Mouse (Mus musculus): ENCODE results near the gene Tjp3. TPM values are rescaled to one million over a fixed set of nuclear protein-coding genes. Genes with fewer than 3 reads are reported as not detected.
A peak's percentile ranks its signal among the peaks of the same experiment; 100 is the strongest.

The Tjp3 gene
- polyA plus RNA-seq, 1 experiment from 2014 or later, result 3.2 TPM

DNA sequence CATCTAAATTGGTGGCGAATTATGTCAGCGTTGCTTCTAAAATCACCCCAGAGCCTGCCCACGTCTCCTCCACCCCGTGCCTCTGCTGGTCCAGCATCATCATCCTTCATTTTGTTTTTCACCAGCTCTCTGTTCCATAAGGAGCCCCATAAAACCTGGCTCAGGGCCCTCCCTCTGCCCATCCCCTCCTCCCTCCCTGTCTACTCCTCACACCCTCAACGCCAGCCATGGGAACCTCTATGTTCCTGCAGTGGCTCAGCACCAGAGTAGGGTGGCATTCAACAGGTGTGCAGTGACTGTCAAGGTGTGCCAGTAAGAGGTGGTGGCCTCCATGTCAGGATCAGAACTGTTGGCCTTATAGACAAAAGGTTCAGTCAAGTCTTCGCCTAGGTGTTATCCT is 3.8 kb upstream of the Tjp3 start:
- no peak for ATAC-seq (replicated peaks; ENCODE audit: insufficient number of reproducible peaks, insufficient read depth, low FRiP score, low read depth)
- Histone ChIP-seq H3K27ac (no peak overlapping the region), H3K4me3 (no peak overlapping the region), H3K36me3 (no peaks in the 10 kb centered on the region), H3K9ac (no peak overlapping the region), H3K4me1 (replicated peaks) (peaks cover 66% of the 10 kb centered on the region), H3K27me3 (peaks cover 12% of the 10 kb centered on the region), H3K9me3 (replicated peaks) (no peaks in the 10 kb centered on the region), H3K4me2 (peak overlapping the region; percentile 93; the same call in 1 of the 2 replicates)
- WGBS, result 85% methylated on average over 6 of the region's 6 CpGs

DNA sequence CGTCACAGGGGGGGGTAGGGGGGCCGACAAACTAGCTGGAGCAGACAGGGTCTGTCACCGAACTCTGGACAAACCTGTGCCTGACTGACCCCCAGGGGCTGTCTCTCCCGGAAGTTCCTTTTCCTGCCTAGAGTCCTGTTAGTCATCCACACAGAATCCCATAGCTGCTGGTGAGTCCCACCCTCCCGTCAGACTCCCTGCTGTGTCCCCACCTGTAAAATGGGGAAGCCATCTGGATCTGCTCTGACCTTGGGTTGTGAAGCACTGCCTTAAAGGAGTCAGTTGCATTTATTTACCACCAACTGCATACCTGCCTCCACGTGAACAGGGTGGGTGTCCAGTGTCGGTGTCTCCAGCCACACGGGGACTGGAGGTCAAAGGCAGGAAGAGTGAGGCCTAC is 3.1 kb upstream of the Tjp3 start:
- peak overlapping the region; percentile 87 for H3K9ac ChIP-seq
- H3K4me2 ChIP-seq, result peak overlapping the region; percentile 93
- no peak overlapping the region for H3K27ac ChIP-seq
- peaks cover 20% of the 10 kb centered on the region for H3K27me3 ChIP-seq
- WGBS, result 47% methylated on average over 8 of the region's 8 CpGs
- no peaks in the 10 kb centered on the region for H3K36me3 ChIP-seq
- peaks cover 60% of the 10 kb centered on the region for H3K4me1 ChIP-seq (replicated peaks)
- no peaks in the 10 kb centered on the region for H3K9me3 ChIP-seq (replicated peaks)
- H3K4me3 ChIP-seq, result peak overlapping the region; percentile 71
- ATAC-seq (replicated peaks; ENCODE audit: insufficient number of reproducible peaks, insufficient read depth, low FRiP score, low read depth), result no peak

DNA sequence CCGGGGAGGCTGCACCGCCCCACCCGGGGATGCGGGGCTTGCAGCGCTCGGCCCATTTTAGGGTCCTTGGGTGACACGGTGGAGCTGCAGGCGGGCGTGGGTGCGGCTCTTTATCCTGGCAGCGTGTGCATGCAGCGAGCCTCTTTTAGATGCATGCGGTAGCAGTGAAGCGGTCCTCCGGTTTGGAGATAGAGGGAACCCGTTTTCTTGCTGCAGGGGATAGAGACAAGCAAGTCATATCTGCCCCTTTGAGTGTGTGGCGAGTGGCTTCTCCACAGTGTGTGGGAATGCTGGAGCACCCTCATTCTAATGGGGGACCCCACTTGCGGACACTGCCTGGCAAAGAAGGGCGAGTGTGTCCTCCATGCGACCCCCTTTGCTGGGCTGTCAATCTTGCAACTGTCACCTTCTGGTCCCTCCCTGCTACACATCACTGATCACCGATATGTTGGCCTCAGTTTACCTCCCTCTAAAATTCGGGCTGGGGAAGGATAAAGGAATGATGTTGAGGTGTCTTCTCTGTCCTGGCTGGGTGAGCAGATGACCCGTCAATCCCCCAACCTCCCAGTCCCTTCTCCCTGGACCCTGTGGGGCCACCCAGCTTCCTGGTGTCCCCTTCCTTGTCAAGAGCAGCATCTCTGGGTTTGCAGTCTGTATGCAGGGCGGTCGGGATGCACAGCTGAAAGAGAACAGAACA is 2.1 kb upstream of the Tjp3 start:
- Histone ChIP-seq H3K36me3 (no peaks in the 10 kb centered on the region), H3K4me3 (peak overlapping the region; percentile 71), H3K9me3 (replicated peaks) (no peaks in the 10 kb centered on the region), H3K9ac (peak overlapping the region; percentile 87), H3K27ac (peak overlapping the region; percentile 88), H3K4me2 (peak overlapping the region; percentile 93), H3K27me3 (peaks cover 21% of the 10 kb centered on the region), H3K4me1 (replicated peaks) (peaks cover 57% of the 10 kb centered on the region)
- 3% methylated on average over 25 of the region's 25 CpGs for WGBS
- no peak for ATAC-seq (replicated peaks; ENCODE audit: insufficient number of reproducible peaks, insufficient read depth, low FRiP score, low read depth)

DNA sequence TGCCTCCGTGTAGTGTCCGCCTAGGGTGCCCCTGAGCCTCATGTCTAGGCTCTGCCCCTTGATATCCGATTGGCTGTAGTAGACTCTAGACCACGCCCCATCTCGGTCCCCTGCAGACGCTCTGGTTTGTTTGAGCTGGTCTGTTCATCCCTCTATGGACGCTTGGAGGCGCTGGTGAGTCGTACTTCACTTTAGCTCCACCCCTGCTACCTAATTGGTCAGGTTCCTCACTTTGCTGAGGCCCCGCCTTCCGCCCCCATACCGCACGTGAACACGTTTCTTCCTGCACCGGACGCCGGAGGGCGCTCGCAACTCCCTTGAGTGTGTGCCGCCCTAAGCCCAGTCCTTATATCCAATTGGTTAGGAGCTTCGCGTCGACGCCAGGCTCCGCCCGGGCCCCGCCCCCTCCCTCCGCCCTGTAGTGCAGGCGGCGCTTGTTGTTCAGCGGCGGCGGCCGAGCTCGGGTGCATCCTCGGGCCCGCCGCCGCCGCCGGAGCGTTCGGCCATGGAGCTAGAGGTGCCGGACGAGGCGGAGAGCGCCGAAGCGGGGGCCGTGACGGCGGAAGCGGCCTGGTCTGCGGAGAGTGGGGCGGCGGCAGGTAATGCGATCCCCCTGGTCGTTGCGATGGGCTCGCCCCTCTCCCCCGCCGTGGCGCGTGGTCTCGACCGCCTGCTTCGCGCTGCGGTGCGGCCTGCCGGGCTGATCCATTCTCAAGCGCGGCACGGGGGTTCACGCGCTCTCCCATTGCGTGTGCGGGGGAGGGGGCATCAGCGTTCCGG is 1.4 kb upstream of the Tjp3 start, which contains the start of gene Pip5k1c:
Gene Pip5k1c, plus strand, starts transcription at position 410 of the 780 bp plus-strand sequence.
- H3K4me3 ChIP-seq, result peak within 1 kb of the TSS; percentile 71
- H3K27me3 ChIP-seq, result peaks cover 28% of the 10 kb centered on the region
- peaks cover 49% of the 10 kb centered on the region for H3K4me1 ChIP-seq (replicated peaks)
- H3K4me2 ChIP-seq, result peak within 1 kb of the TSS; percentile 93
- peak within 1 kb of the TSS; percentile 88 for H3K27ac ChIP-seq
- under 1% methylated on average over 78 of the region's 80 CpGs for WGBS
- ATAC-seq (replicated peaks; ENCODE audit: insufficient number of reproducible peaks, insufficient read depth, low FRiP score, low read depth), result peak; percentile 95
- H3K9ac ChIP-seq, result peak within 1 kb of the TSS; percentile 87
- H3K9me3 ChIP-seq (replicated peaks), result no peaks in the 10 kb centered on the region
- H3K36me3 ChIP-seq, result no peaks in the 10 kb centered on the region

DNA sequence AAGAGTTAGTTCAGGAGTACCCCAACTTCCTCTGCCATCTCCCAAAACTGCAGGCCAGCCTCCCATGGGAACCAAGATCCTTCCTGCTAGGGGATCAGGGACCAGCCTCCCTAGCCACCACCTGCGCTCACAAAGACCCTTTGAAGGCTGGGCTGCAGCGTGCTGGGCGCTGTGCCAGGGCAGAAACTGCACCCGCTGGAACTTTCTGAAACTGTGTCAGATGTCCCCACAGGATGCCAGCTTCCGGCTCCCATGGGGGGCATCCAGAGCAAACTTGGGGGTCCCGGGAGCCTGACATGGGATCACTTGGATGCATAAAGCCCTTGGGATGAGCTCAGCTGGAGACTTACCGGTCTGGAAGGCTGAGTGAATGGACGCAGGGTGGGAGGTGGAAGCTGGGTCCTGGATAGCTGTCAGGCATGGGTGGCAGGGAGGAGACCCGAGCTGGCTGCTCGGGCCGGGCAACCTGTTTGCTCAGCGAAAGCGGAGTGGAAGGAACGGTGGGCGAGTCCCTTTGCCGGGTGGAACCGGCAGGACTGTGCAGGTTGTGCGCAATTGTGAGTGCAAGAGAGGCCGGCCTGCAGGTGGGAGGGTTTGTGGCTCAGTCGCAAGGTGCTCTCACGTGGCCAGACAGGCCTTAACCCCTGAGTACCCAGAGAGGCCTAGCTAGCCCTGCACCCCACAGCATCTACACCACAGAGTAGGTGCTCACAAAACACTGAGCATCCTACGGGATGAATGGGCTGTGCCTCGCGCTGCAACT is 502 bp downstream of the Tjp3 start:
- Histone ChIP-seq H3K4me1 (replicated peaks) (peaks cover 46% of the 10 kb centered on the region), H3K27me3 (peaks cover 29% of the 10 kb centered on the region), H3K9ac (no peak overlapping the region), H3K36me3 (no peaks in the 10 kb centered on the region), H3K4me2 (peak overlapping the region; percentile 19; the same call in 1 of the 2 replicates), H3K27ac (peak overlapping the region; percentile 7; the same call in 1 of the 2 replicates), H3K9me3 (replicated peaks) (no peaks in the 10 kb centered on the region), H3K4me3 (peak overlapping the region; percentile 7; the same call in 1 of the 2 replicates)
- no peak for ATAC-seq (replicated peaks; ENCODE audit: insufficient number of reproducible peaks, insufficient read depth, low FRiP score, low read depth)
- 24% methylated on average over 24 of the region's 24 CpGs for WGBS

DNA sequence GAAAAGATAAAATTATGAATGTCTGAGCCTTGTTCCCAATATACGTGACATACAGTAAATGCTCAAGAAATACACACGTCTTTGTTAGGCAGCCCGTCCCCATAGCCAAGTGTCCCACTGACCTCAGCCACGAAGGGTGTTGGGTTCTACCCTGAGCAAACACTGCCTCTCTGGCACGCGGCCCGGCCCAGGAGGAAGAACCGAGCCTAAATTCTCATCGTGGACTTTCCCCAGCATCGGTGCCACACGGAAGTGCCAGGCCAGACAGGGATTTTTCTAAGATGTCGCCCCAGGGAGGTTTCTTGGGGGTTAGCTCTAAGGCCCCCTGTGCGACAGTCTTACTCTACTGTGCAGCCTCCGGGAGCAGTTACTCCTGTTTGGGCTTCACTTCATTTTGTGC is 1.6 kb downstream of the Tjp3 start:
- whole genome bisulfite sequencing, result 58% methylated on average over 14 of the region's 14 CpGs
- H3K9me3 ChIP-seq (replicated peaks), result no peaks in the 10 kb centered on the region
- no peak for ATAC-seq (replicated peaks; ENCODE audit: insufficient number of reproducible peaks, insufficient read depth, low FRiP score, low read depth)
- no peaks in the 10 kb centered on the region for H3K36me3 ChIP-seq
- no peak overlapping the region for H3K4me2 ChIP-seq
- peaks cover 43% of the 10 kb centered on the region for H3K4me1 ChIP-seq (replicated peaks)
- H3K27ac ChIP-seq, result no peak overlapping the region
- H3K4me3 ChIP-seq, result no peak overlapping the region
- no peak overlapping the region for H3K9ac ChIP-seq
- peaks cover 35% of the 10 kb centered on the region for H3K27me3 ChIP-seq

DNA sequence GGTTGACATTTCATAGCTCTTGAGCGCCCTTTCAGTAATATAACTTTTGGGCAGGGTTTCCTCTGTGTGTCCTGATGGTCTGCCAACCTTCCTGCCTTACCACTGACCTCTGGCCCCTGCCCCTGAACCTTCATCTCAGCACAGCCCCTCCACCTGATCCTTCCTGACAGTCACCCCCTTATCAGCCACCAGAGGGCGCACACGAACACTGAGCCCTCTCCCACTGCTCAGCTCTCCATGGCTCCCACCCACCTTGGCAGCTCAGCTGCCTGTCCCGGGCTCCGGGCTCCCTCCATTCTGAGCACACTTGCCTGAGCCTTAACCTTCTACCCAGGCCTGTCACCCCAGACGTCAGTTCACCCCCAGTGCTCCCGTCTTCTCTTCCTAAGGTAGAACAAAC is 2.1 kb downstream of the Tjp3 start:
- Histone ChIP-seq H3K9me3 (replicated peaks) (no peaks in the 10 kb centered on the region), H3K27ac (no peak overlapping the region), H3K4me3 (no peak overlapping the region), H3K9ac (no peak overlapping the region), H3K27me3 (peaks cover 40% of the 10 kb centered on the region), H3K4me2 (no peak overlapping the region), H3K4me1 (replicated peaks) (peaks cover 39% of the 10 kb centered on the region), H3K36me3 (no peaks in the 10 kb centered on the region)
- no peak for ATAC-seq (replicated peaks; ENCODE audit: insufficient number of reproducible peaks, insufficient read depth, low FRiP score, low read depth)
- 2% methylated on average over 7 of the region's 7 CpGs for WGBS

DNA sequence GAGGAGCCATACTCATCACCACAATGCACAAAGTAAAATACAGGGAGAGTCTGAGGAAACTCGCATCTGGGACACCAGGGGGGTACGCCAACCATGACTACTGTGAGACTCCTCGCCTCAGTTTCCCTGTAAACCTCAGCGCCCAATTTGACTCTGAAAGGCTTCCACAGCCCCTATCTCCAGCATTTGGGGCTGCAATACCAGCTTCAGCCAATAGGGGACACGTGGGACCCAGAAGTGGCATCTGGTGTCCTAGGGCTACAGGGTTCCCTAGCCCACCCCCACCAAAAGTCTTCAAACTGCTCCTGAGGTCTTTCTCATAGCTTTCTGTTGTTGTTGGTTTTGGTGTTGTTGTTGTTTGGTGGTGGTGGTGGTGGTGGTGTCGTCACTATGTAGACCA is 2.8 kb downstream of the Tjp3 start:
- ATAC-seq (replicated peaks; ENCODE audit: insufficient number of reproducible peaks, insufficient read depth, low FRiP score, low read depth), result no peak
- whole genome bisulfite sequencing, result 30% methylated on average over 6 of the region's 6 CpGs
- Histone ChIP-seq H3K9ac (no peak overlapping the region), H3K27ac (no peak overlapping the region), H3K9me3 (replicated peaks) (no peaks in the 10 kb centered on the region), H3K27me3 (peaks cover 47% of the 10 kb centered on the region), H3K4me1 (replicated peaks) (peaks cover 32% of the 10 kb centered on the region), H3K4me3 (no peak overlapping the region), H3K36me3 (no peaks in the 10 kb centered on the region), H3K4me2 (no peak overlapping the region)

DNA sequence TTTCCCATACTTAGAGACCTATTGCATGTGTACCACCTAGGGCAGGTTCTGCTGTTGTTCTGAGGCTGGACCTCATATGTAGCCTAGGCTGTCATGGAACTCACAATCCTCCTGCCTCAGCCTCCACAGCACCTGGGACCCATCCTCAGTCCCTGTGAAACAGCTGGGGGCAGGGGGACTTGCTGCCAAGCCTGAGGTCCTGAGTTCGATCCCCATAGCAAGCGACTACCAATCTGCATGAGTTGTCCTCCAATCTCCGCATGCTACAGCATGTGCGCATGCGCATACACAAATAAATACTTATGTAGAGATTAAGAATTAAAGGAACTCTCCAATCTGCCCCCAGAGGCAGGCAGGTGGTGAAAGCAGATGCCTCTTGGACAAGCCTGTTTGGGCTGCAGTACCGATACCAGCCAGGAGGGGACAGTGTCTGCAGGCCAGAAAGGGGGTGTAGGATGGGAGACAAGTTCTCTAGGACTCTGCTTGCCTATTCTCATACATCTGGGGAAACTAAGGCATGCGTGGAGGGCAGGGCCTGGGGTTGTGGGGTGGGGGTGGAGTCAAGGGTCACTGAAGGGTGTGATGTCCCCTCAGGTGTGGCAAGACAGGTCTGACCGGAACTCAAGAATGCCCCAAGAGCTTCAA is 3.7 kb downstream of the Tjp3 start:
- H3K4me1 ChIP-seq (replicated peaks), result peaks cover 28% of the 10 kb centered on the region
- no peak overlapping the region for H3K4me2 ChIP-seq
- H3K9ac ChIP-seq, result no peak overlapping the region
- no peaks in the 10 kb centered on the region for H3K9me3 ChIP-seq (replicated peaks)
- H3K27me3 ChIP-seq, result peaks cover 57% of the 10 kb centered on the region
- no peak for ATAC-seq (replicated peaks; ENCODE audit: insufficient number of reproducible peaks, insufficient read depth, low FRiP score, low read depth)
- no peaks in the 10 kb centered on the region for H3K36me3 ChIP-seq
- no peak overlapping the region for H3K27ac ChIP-seq
- 57% methylated on average over 8 of the region's 8 CpGs for WGBS
- H3K4me3 ChIP-seq, result no peak overlapping the region

DNA sequence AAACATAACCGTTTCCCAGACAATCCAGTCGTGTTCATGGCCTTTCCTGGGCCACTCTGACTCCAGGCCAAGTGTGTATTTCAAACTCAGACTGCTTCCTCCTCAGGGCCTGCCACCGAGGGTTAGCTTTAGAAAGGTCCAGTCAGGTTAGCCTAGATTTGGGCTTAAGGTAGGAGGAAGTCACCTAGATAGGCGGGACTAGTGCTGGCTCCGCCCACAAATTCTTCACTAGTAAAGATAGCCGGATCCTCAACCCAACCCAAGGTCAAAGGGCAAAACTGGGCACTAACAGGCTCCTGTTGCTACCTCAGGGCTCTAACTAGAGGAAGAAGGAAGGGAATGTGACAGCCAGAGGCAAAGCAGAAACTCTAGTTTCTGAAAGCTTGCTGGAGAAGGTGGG is 4.8 kb downstream of the Tjp3 start:
- Histone ChIP-seq H3K9ac (no peak overlapping the region), H3K4me2 (no peak overlapping the region), H3K27ac (no peak overlapping the region), H3K36me3 (no peaks in the 10 kb centered on the region), H3K9me3 (replicated peaks) (no peaks in the 10 kb centered on the region), H3K27me3 (peaks cover 64% of the 10 kb centered on the region), H3K4me3 (no peak overlapping the region), H3K4me1 (replicated peaks) (peaks cover 27% of the 10 kb centered on the region)
- WGBS, result 38% methylated on average over 6 of the region's 6 CpGs
- no peak for ATAC-seq (replicated peaks; ENCODE audit: insufficient number of reproducible peaks, insufficient read depth, low FRiP score, low read depth)

Measured in heart, embryonic 15.5 days (tissue).